Mouse (Mus musculus): ENCODE measurements at regions not wholly inside any gene's neighbourhood (a gene's known extent, or its start where the extent isn't known, plus 50 kb on each side); places are given as distances from the start of the nearest gene placed in this dataset.

DNA sequence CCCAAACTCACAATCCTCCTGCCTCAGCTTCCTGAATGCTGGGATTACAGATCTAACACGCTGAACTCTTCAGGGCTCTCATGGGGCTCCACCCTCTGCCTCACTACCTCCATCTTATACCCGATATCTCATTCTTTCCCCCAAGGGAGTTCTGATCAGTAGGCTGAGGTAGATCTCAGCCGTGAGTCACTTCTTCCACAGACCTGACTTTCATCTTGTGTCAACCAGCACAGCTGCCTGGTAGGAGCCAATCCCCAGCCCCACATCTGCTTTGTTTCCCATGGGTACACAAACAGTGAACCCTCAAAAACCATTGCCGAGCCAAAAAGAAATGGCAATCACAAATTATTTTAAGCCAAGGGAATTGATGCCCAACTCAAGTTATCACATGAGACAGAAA lies 100.7 kb upstream of the Nr5a2 start:
- no peak for DNase-seq

DNA sequence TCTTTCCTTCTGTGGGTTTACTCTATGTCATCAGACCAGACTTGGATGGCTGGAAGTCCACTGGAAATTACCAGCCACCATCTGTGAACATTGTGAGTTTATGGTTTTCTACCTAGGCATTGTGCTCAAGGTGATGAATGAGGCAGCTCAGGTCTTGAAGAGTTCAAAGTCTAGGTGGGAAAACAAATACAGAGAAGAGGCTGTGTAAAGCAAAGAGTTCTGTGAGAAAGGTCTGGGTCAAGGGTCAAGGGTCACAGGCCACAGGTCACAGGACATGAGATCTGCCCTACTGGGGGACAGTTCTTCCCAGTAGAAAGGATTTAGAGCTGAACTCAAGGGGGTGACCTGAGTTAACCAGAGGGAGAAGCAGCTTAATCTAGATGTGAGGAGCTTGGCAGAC lies 92.9 kb upstream of the Nr5a2 start:
- no peak for DNase-seq

DNA sequence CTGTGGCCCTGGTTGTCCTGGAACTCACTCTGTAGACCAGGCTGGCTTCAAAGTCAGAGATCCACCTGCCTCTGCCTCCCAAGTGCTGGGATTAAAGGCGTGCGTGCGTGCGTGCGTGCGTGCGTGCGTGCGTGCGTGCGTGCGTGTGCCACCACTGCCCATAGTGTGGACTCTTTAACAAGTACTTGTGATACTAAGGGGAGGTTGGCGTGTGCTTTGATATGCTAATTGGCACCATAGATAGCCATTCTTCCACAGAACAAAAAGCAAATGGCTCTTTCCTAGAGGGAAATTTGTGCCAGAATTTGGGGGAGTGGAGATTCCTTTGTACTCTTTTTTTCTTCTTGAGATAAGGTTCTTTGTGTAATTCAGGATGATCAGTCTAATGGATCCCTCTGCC lies 91.3 kb upstream of the Nr5a2 start:
- DNase-seq = no peak

DNA sequence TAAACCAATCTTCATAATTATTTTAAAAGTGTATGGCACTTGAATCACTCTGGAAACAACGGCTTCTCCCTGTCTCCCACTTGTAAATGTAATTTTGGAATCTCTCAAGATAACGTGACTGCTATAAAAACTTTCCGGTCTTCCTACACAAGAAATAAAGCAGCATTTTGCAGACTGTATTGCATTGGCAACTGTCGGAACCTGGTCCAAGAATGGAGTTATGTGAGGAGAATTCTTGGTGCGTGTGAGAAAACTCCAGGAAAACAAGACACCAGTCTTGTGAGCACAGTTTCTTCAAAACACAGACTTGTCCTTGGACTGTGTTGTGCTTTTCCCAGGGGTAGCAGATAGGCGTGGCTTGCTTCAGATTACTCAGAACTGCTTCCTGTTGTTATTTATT lies 83.8 kb upstream of the Nr5a2 start:
- DNase-seq = no peak

DNA sequence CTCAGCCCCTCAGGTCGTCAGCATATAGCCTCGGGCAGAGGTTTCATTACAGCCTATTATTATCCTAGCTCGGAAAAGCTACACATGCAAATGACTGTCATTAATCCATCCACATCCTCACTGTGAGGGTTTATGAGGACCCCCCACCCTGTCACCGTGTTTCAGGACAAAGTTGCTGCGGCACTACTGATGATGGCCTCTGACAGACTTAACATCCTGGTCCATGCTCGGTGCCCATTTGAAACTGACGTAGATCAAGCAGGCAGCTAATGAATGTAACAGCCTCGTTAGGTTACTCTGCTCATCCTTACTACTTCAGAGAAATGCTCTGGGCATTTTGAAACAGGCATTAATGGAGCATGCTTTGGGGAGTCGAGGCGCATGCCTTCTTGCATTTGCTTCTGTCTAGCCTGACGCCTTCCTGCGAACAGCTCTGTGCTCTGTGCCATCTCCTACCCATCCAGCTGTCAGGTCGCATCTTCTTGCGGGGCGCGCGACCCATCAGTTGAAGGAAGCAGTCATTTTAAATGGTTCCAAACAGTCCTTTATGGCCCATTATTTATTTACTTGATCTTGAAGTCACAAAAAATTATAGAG lies 82.3 kb upstream of the Nr5a2 start:
- no peak for DNase-seq

DNA sequence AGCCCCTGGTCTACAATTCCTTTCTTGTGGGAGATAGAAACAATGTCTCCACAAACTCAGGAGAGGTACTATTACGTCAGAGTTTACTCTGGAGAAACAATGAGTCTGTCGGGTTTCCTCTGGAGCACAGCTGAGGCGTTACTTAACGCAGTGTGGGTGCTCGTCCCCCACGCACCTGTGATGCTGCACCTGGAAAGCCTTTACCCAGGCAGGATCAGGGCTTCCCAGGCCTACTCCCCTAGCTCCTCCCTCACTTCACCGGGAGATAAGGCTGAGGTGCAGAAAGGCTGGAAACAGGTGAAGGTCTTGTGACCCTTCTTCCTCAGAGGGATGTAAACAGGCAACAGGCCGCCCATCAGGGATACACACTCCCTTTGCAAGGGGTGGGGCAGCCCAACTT lies 80.7 kb upstream of the Nr5a2 start:
- DNase-seq = no peak

DNA sequence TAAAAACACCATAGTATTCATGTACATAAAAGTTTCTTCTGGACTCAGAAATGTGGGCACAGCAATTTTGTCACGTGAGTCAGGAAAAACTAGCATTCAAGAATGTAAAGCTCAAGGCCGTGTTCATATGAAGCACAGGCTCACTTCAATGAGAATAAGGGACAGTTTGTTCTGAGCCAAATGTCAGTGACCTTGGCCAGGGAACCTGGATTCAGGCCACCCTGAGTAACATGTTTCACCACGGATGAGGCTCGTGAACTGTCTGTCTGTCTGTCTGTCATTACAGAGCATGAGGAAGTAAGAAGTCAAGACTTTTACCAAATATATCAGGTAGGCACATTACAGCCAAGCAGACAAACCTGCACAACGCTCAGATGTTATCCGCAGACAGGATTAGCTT lies 74.3 kb upstream of the Nr5a2 start:
- no peak for DNase-seq

DNA sequence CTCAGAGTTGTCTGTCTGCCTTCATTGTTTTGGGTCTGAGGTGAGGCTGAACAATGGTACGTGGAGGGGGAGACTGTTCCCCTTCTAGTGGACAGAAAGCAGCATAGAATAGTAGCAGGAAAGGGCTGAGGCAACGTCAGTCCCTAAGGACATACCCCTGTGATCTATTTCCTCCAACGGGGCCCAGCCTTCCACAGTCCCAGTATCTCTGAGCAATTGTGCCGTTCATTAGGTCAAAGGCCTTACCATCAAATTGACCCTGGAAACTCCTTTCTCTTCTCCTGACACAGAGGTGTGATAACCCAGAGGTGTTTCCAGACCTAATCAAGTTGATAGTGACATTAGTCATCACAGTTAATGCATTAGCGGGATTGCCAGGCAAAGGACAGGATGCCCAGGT lies 73.4 kb upstream of the Nr5a2 start:
- DNase-seq = no peak

DNA sequence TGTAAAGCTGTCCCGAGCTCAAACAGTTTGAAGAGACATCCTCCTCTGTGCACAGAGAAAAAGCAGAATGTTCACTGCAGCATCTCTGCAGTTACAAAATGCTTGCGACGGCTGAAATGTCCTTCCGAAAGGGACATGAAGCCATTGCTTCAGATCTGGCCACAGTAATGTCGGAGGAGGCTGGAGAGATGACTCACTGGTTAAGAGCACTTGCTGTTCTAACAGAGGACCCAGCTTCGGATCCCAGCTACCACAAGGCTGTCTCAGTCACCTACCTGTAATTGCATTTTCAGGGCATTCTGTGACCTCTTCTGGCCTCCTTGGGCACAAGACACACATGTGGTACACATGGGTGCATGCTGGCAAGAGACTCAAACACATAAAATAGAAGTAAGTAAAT lies 63.5 kb upstream of the Nr5a2 start:
- no peak for DNase-seq

DNA sequence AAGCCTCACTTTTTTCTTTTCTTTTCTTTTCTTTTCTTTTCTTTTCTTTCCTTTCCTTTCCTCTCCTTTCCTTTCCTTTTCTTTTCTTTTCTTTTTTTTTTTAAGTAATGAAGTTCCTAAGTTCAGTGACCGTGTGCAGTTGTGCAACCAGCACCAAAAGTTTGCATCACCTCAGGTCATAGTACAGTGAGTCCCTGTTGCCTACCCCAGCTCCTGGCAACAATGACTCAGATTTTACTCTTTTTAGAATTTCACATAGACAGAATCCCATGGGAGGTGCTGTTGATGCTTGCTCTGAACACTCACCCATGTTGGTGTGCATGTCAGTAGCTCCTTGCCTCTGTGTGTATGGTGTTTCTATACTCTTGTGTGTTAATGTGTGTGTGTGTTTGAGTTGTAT lies 60.3 kb upstream of the Nr5a2 start:
- DNase-seq = peak; percentile 9

DNA sequence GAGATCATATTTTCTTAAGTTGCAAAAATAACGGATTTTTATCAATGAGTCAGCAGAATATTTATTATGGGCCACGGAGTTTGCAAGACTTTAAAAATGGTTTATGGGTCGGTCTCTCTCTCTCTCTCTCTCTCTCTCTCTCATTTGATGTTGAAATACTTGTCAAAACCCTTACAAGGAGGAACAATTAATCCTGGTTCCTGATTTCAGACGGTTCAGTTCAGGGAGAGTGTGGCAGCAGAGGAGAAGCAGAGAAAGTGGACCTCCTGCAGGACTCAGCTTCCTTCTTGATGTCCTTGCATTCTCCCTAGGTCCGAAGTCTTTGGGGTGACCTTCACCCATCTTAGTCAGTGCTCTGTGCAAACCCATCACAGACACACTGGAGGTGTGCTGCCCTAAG lies 57.4 kb upstream of the Nr5a2 start:
- no peak for DNase-seq

DNA sequence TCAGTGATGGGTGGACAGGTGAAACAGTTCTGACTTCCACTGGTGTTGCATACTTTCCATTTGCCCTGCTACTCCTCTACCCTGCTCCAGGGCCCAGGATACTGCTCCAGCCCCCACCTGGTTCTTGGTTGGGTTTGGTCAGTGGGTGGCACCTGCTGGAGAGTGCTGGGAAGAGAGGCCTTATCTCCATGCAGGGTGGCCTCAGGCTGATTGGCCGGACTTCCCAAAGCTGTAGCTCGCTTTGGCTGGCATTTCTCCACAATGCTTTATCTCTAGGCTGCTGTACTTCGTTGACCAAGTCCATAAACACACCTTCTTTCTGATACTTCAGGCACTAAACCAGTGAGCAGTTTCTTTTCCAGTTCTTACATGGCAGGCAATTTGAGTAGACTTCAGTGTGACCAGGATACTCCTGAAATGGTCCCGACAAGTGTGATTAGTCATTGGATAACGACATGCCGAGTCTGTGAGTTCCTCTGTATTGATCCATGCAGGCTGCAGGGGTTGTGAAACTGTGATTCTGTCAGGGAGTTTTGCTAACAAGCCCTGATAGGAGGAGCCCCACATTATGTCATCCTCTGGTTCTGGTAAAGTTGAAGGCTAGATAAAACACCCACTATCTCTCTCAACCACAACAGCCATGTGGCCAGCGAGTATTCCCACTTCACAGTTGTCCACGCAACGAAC lies 50.1 kb upstream of the Nr5a2 start:
- peak; percentile 14 for DNase-seq
